Mouse (Mus musculus) stomach, embryonic 14.5 days (tissue): ENCODE measurements at regions not wholly inside any gene's neighbourhood (a gene's known extent, or its start where the extent isn't known, plus 50 kb on each side); places are given as distances from the start of the nearest gene placed in this dataset.

Source experiments
- ATAC-seq: fragments of 200-750 bp; cut with Nextera tagmentation; 2 replicates; pipeline ENCODE4 v1.8.0; 2017; ENCODE audit warnings: low read depth, moderate TSS enrichment; ENCODE audit not compliant: insufficient number of reproducible peaks, insufficient read depth, low FRiP score
- H3K27ac ChIP-seq: fragments of 300-500 bp; sonication (generic); 2 replicates; pipeline ENCODE4 v1.5.1; 2014; ENCODE audit warnings: mild to moderate bottlenecking, low read length, moderate library complexity, mixed read lengths
- H3K27me3 ChIP-seq: fragments of 300-500 bp; sonication (generic); 2 replicates; pipeline ENCODE4 v1.6.1; 2014; ENCODE audit warnings: low read length, control low read depth, mixed read lengths; ENCODE audit not compliant: control insufficient read depth, insufficient read depth
- H3K36me3 ChIP-seq: fragments of 300-500 bp; sonication (generic); 2 replicates; pipeline ENCODE4 v1.6.1; 2014; ENCODE audit warnings: mild to moderate bottlenecking, control low read depth, low read length, moderate library complexity, mixed read lengths; ENCODE audit not compliant: control insufficient read depth, insufficient read depth
- H3K4me1 ChIP-seq: fragments of 300-500 bp; sonication (generic); 2 replicates; pipeline ENCODE4 v1.6.1; 2014; ENCODE audit warnings: low read length, control low read depth, mixed read lengths; ENCODE audit not compliant: control insufficient read depth, insufficient read depth
- H3K4me2 ChIP-seq: fragments of 300-500 bp; sonication (generic); replicated peaks from 2 replicates; pipeline ENCODE4 v1.6.1; 2014; ENCODE audit warnings: low read depth, low read length, control low read depth
- H3K4me3 ChIP-seq: fragments of 300-500 bp; sonication (generic); 2 replicates; pipeline ENCODE4 v1.5.1; 2014; ENCODE audit warnings: low read depth, low read length, control low read depth
- H3K9ac ChIP-seq: fragments of 300-500 bp; sonication (generic); replicated peaks from 2 replicates; pipeline ENCODE4 v1.6.1; 2014; ENCODE audit warnings: low read depth, mild to moderate bottlenecking, control low read depth, low read length, moderate library complexity, mixed read lengths
- H3K9me3 ChIP-seq: fragments of 300-500 bp; sonication (generic); 2 replicates; pipeline ENCODE4 v1.6.1; 2016; ENCODE audit warnings: low read depth, low read length, control low read depth; ENCODE audit not compliant: control insufficient read depth
- WGBS: fragments of 180-500 bp; shearing (Covaris S2); extraction: QIAGEN DNeasy Blood & Tissue Kit; methylation state at CpG from one replicate; pipeline ENCODE4 v1.1.7; 2014; 5-methylcytosine and 5-hydroxymethylcytosine counted together

GRCm38 (mm10) chr16:78877941-78878340, 52.8 kb upstream of the Chodl start:
- Histone ChIP-seq H3K36me3 (no peaks in the 10 kb centered on the region), H3K9me3 (no peaks in the 10 kb centered on the region), H3K27me3 (no peaks in the 10 kb centered on the region), H3K27ac (no peak overlapping the region), H3K4me2 (no peak overlapping the region), H3K4me3 (no peak overlapping the region), H3K9ac (no peak overlapping the region), H3K4me1 (no peaks in the 10 kb centered on the region)
- ATAC-seq: no peak
- 77% methylated on average over 1 of the region's 1 CpGs for WGBS

GRCm38 (mm10) chr16:78859006-78859405, 71.7 kb upstream of the Chodl start:
- H3K36me3 ChIP-seq: no peaks in the 10 kb centered on the region
- no peak overlapping the region for H3K9ac ChIP-seq
- H3K4me1 ChIP-seq: no peaks in the 10 kb centered on the region
- H3K9me3 ChIP-seq: no peaks in the 10 kb centered on the region
- H3K4me3 ChIP-seq: no peak overlapping the region
- H3K27me3 ChIP-seq: no peaks in the 10 kb centered on the region
- no peak overlapping the region for H3K4me2 ChIP-seq
- no peak overlapping the region for H3K27ac ChIP-seq
- 83% methylated on average over 4 of the region's 4 CpGs for WGBS
- no peak for ATAC-seq

- 63% methylated on average over 7 of the region's 7 CpGs for WGBS
- H3K27ac ChIP-seq: no peak overlapping the region
Measured at GRCm38 (mm10) chr16:78830957-78831356, 99.8 kb upstream of the Chodl start.

GRCm38 (mm10) chr16:78827739-78828138, 103.0 kb upstream of the Chodl start:
- 28% methylated on average over 3 of the region's 3 CpGs for WGBS
- no peak for ATAC-seq

More at GRCm38 (mm10) chr16:78830957-78831356, 99.8 kb upstream of the Chodl start:
- no peaks in the 10 kb centered on the region for H3K27me3 ChIP-seq
- H3K4me1 ChIP-seq: no peaks in the 10 kb centered on the region
- no peaks in the 10 kb centered on the region for H3K36me3 ChIP-seq
- H3K9me3 ChIP-seq: no peaks in the 10 kb centered on the region
- no peak overlapping the region for H3K4me3 ChIP-seq
- no peak overlapping the region for H3K4me2 ChIP-seq
- ATAC-seq: no peak
- H3K9ac ChIP-seq: no peak overlapping the region

GRCm38 (mm10) chr16:78790064-78790463, 140.7 kb upstream of the Chodl start:
- Histone ChIP-seq H3K4me1 (no peaks in the 10 kb centered on the region), H3K4me3 (no peak overlapping the region), H3K9me3 (no peaks in the 10 kb centered on the region), H3K27ac (no peak overlapping the region), H3K9ac (no peak overlapping the region), H3K27me3 (no peaks in the 10 kb centered on the region), H3K4me2 (no peak overlapping the region), H3K36me3 (no peaks in the 10 kb centered on the region)
- 62% methylated on average over 2 of the region's 2 CpGs for WGBS
- no peak for ATAC-seq

More at GRCm38 (mm10) chr16:78827739-78828138, 103.0 kb upstream of the Chodl start:
- Histone ChIP-seq H3K4me1 (no peaks in the 10 kb centered on the region), H3K9ac (no peak overlapping the region), H3K36me3 (no peaks in the 10 kb centered on the region), H3K4me3 (no peak overlapping the region), H3K4me2 (no peak overlapping the region), H3K27me3 (no peaks in the 10 kb centered on the region), H3K27ac (no peak overlapping the region), H3K9me3 (no peaks in the 10 kb centered on the region)

GRCm38 (mm10) chr16:78759226-78759625, 171.5 kb upstream of the Chodl start:
- ATAC-seq: no peak
- H3K36me3 ChIP-seq: no peaks in the 10 kb centered on the region
- H3K27ac ChIP-seq: no peak overlapping the region
- no peak overlapping the region for H3K4me3 ChIP-seq
- no peak overlapping the region for H3K4me2 ChIP-seq
- H3K4me1 ChIP-seq: no peaks in the 10 kb centered on the region
- H3K9me3 ChIP-seq: no peaks in the 10 kb centered on the region
- H3K9ac ChIP-seq: no peak overlapping the region
- no peaks in the 10 kb centered on the region for H3K27me3 ChIP-seq

GRCm38 (mm10) chr16:78737902-78738301, 161.4 kb upstream of the D16Ertd472e start:
- H3K9me3 ChIP-seq: no peaks in the 10 kb centered on the region
- no peaks in the 10 kb centered on the region for H3K27me3 ChIP-seq
- no peaks in the 10 kb centered on the region for H3K36me3 ChIP-seq
- 64% methylated on average over 4 of the region's 4 CpGs for WGBS
- H3K9ac ChIP-seq: no peak overlapping the region
- no peak overlapping the region for H3K4me3 ChIP-seq
- no peaks in the 10 kb centered on the region for H3K4me1 ChIP-seq
- ATAC-seq: no peak
- no peak overlapping the region for H3K4me2 ChIP-seq
- H3K27ac ChIP-seq: no peak overlapping the region

- H3K4me2 ChIP-seq: no peak overlapping the region
- H3K27me3 ChIP-seq: no peaks in the 10 kb centered on the region
- H3K36me3 ChIP-seq: no peaks in the 10 kb centered on the region
- no peak for ATAC-seq
- H3K27ac ChIP-seq: no peak overlapping the region
- H3K4me1 ChIP-seq: no peaks in the 10 kb centered on the region
- H3K9me3 ChIP-seq: no peaks in the 10 kb centered on the region
- WGBS: 49% methylated on average over 13 of the region's 13 CpGs
- no peak overlapping the region for H3K9ac ChIP-seq
- no peak overlapping the region for H3K4me3 ChIP-seq
Measured at GRCm38 (mm10) chr16:78730583-78731501, 154.3 kb upstream of the D16Ertd472e start.
